Mouse (Mus musculus) G1E (cell line): Measurements from ENCODE around the gene Lsamp. TPM values are rescaled to one million over a fixed set of nuclear protein-coding genes. Genes with fewer than 3 reads are reported as not detected.
A peak's percentile ranks its signal among the peaks of the same experiment; 100 is the strongest.

Experiments
- ATAC-seq: 2 replicates; pipeline ENCODE4 v1.8.0; 2016; ENCODE audit warnings: mild to moderate bottlenecking; ENCODE audit not compliant: insufficient number of reproducible peaks, poor library complexity, low FRiP score, severe bottlenecking; ENCODE audit errors: extremely low read depth
- DNase-seq: peaks from one replicate; pipeline ENCODE4 v3.0.0; 2012; ENCODE audit warnings: low spot score
- H3K27me3 ChIP-seq: 2 replicates; pipeline ENCODE4 v1.6.1; 2012; ENCODE audit warnings: mild to moderate bottlenecking, low read length, inconsistent platforms; ENCODE audit not compliant: insufficient read depth
- H3K36me3 ChIP-seq: replicated peaks from 2 replicates; pipeline ENCODE3; 2012; ENCODE audit warnings: mild to moderate bottlenecking, inconsistent platforms
- H3K4me1 ChIP-seq: 2 replicates; pipeline ENCODE4 v1.6.1; 2012; ENCODE audit warnings: low read depth, low read length, inconsistent platforms, mixed read lengths; ENCODE audit not compliant: insufficient read depth
- H3K4me3 ChIP-seq: 2 replicates; pipeline ENCODE4 v1.5.1; 2012; ENCODE audit warnings: low read depth, mild to moderate bottlenecking, inconsistent platforms, low read length, moderate library complexity, mixed read lengths
- H3K9me3 ChIP-seq: replicated peaks from 2 replicates; pipeline ENCODE4 v1.6.1; 2012; ENCODE audit warnings: inconsistent platforms
- CTCF ChIP-seq: IDR thresholded peaks from 2 replicates; pipeline ENCODE4 v1.5.1; 2012; ENCODE audit warnings: low read depth, low read length, inconsistent platforms, mixed read lengths
- GATA1 ChIP-seq: IDR thresholded peaks from 2 replicates; pipeline ENCODE4 v1.6.1; 2012; ENCODE audit warnings: borderline replicate concordance, low read length, inconsistent platforms, mixed read lengths
- GATA2 ChIP-seq: IDR thresholded peaks from 2 replicates; pipeline ENCODE4 v1.6.1; 2012; ENCODE audit warnings: low read depth, low read length, inconsistent platforms, borderline replicate concordance
- POLR2AphosphoS5 ChIP-seq: IDR thresholded peaks from 2 replicates; pipeline ENCODE4 v1.6.1; 2012; ENCODE audit warnings: low read depth, low read length, inconsistent platforms; ENCODE audit not compliant: insufficient replicate concordance
- TAL1 ChIP-seq: conservative IDR thresholded peaks from 2 replicates; pipeline ENCODE4 v1.6.1; 2012; ENCODE audit warnings: low read depth, low read length, inconsistent platforms, mixed read lengths
- polyA plus RNA-seq: library from polyadenylated mRNA; stranded (reverse); fragments of >175 nt; gene quantifications from 2 replicates; pipeline ENCODE4 v1.2.3, GENCODE M21; 2012
- total RNA-seq, 2 experiments: library from RNA; stranded (forward) in 1 of 2; stranded (reverse) in 1 of 2; fragments of 200-1000 nt in 1 of 2; fragments of >200 nt in 1 of 2; fragmentation: Nextera tagmentation in 1 of 2; gene quantifications; 2 replicates each; pipeline ENCODE4 v1.2.3; 2014 to 2017

The Lsamp gene
- total and polyA plus RNA-seq, 3 experiments: 0.49 TPM; not detected in 2

GRCm38 (mm10) chr16:40504262-40504960, 520.2 kb downstream of the Lsamp start:
- no peaks in the 10 kb centered on the region for H3K36me3 ChIP-seq
- TF ChIP-seq TAL1 (no peak), GATA1 (no peak), POLR2AphosphoS5 (no peak), CTCF (no peak), GATA2 (no peak)
- H3K4me3 ChIP-seq: no peak overlapping the region
- no peaks in the 10 kb centered on the region for H3K4me1 ChIP-seq
- no peaks in the 10 kb centered on the region for H3K27me3 ChIP-seq
- no peak for DNase-seq
- no peaks in the 10 kb centered on the region for H3K9me3 ChIP-seq
- ATAC-seq: no peak

GRCm38 (mm10) chr16:40509146-40510030, 525.2 kb downstream of the Lsamp start:
- H3K4me1 ChIP-seq: no peaks in the 10 kb centered on the region
- TF ChIP-seq CTCF (no peak), TAL1 (no peak), GATA2 (no peak), POLR2AphosphoS5 (no peak), GATA1 (no peak)
- ATAC-seq (no peak), DNase-seq (no peak)
- H3K27me3 ChIP-seq: no peaks in the 10 kb centered on the region
- no peaks in the 10 kb centered on the region for H3K9me3 ChIP-seq
- H3K36me3 ChIP-seq: no peaks in the 10 kb centered on the region
- no peak overlapping the region for H3K4me3 ChIP-seq

- DNase-seq (no peak), ATAC-seq (no peak)
- no peaks in the 10 kb centered on the region for H3K9me3 ChIP-seq
- H3K27me3 ChIP-seq: no peaks in the 10 kb centered on the region
- no peak overlapping the region for H3K4me3 ChIP-seq
- H3K36me3 ChIP-seq: no peaks in the 10 kb centered on the region
- TF ChIP-seq TAL1 (no peak), CTCF (no peak), GATA2 (no peak), GATA1 (no peak), POLR2AphosphoS5 (no peak)
- H3K4me1 ChIP-seq: no peaks in the 10 kb centered on the region
Measured at GRCm38 (mm10) chr16:40536754-40537153, 552.6 kb downstream of the Lsamp start.

GRCm38 (mm10) chr16:40549663-40550062, 565.5 kb downstream of the Lsamp start:
- H3K27me3 ChIP-seq: no peaks in the 10 kb centered on the region
- no peak overlapping the region for H3K4me3 ChIP-seq
- H3K36me3 ChIP-seq: no peaks in the 10 kb centered on the region
- ATAC-seq: 0 out of 2 replicates have a peak, but pooled peaks have one; percentile 15
- no peaks in the 10 kb centered on the region for H3K9me3 ChIP-seq
- TF ChIP-seq POLR2AphosphoS5 (no peak), TAL1 (no peak), GATA1 (no peak), GATA2 (no peak), CTCF (no peak)
- H3K4me1 ChIP-seq: no peaks in the 10 kb centered on the region
- no peak for DNase-seq

- TF ChIP-seq GATA1: no peak
- no peak for TF ChIP-seq TAL1
- no peak for TF ChIP-seq POLR2AphosphoS5
- TF ChIP-seq CTCF: no peak
- no peak for TF ChIP-seq GATA2
- no peaks in the 10 kb centered on the region for H3K4me1 ChIP-seq
- DNase-seq (no peak), ATAC-seq (no peak)
- H3K4me3 ChIP-seq: no peak overlapping the region
- H3K9me3 ChIP-seq: no peaks in the 10 kb centered on the region
- H3K36me3 ChIP-seq: no peaks in the 10 kb centered on the region
- H3K27me3 ChIP-seq: no peaks in the 10 kb centered on the region
Measured at GRCm38 (mm10) chr16:40555608-40556007, 571.4 kb downstream of the Lsamp start.

DNA sequence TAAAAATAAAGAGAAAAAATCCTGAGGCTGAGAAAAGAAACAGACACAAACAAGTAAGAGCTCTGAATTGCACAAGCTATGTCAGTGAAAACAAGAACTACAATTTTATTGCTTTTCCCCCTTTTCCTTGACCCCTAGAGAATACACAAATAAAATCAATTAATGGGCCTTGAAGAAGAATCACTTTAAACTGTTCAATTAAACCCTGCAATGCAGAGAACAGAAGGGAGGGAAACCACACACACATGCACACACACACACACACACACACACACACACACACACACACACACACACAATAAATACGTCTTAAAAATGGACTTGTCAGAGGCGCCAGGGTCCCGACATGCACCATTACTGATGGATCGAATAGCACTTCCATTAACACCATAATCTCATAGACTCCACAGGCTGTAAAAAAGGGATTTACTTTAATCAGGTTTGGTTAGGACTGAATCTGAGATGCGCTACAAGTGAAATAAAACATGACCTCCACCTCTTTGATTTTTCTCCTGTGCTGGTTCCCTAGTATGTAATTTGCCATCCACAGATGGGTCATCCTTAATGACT, 573.6 kb downstream of the Lsamp start:
- H3K4me1 ChIP-seq: no peaks in the 10 kb centered on the region
- no peak for ATAC-seq
- no peak for DNase-seq

More for the DNA sequence above, 573.6 kb downstream of the Lsamp start:
- Histone ChIP-seq H3K9me3 (no peaks in the 10 kb centered on the region), H3K27me3 (no peaks in the 10 kb centered on the region), H3K4me3 (no peak overlapping the region), H3K36me3 (no peaks in the 10 kb centered on the region)
- no peak for TF ChIP-seq GATA1
- TF ChIP-seq CTCF: no peak
- TF ChIP-seq GATA2: no peak
- TF ChIP-seq POLR2AphosphoS5: no peak
- no peak for TF ChIP-seq TAL1
